Mouse (Mus musculus) kidney, adult 2 months (tissue): ENCODE results near the gene Nlgn1. TPM values are rescaled to one million over a fixed set of nuclear protein-coding genes. Genes with fewer than 3 reads are reported as not detected.

ENCODE experiments used
- DNase-seq: peaks from one replicate; pipeline ENCODE4 v3.0.0; 2021
- H3K27ac ChIP-seq: fragments of 200-500 bp; 2 replicates; pipeline ENCODE4 v1.5.1; 2012; ENCODE audit warnings: low read depth, low read length, control low read depth, inconsistent platforms; ENCODE audit not compliant: insufficient read depth
- H3K27me3 ChIP-seq: fragments of 200-500 bp; replicated peaks from 2 replicates; pipeline ENCODE4 v1.6.1; 2012; ENCODE audit warnings: mild to moderate bottlenecking, moderate library complexity, low read length, inconsistent platforms; ENCODE audit not compliant: control insufficient read depth, insufficient read depth
- H3K36me3 ChIP-seq: fragments of 200-500 bp; 2 replicates; pipeline ENCODE4 v1.6.1; 2012; ENCODE audit warnings: mild to moderate bottlenecking, moderate library complexity, low read length, inconsistent platforms; ENCODE audit not compliant: control insufficient read depth, insufficient read depth
- H3K4me1 ChIP-seq: fragments of 200-500 bp; 2 replicates; pipeline ENCODE4 v1.6.1; 2011; ENCODE audit warnings: low read length; ENCODE audit not compliant: control insufficient read depth, insufficient read depth
- H3K4me3 ChIP-seq: fragments of 200-500 bp; 2 replicates; pipeline ENCODE4 v1.5.1; 2011; ENCODE audit warnings: mild to moderate bottlenecking, low read depth, low read length, control low read depth; ENCODE audit not compliant: insufficient read depth
- CTCF ChIP-seq: fragments of 200-500 bp; conservative IDR thresholded peaks from 2 replicates; pipeline ENCODE4 v1.5.1; 2011; ENCODE audit warnings: low read depth, mild to moderate bottlenecking, control low read depth, low read length, moderate library complexity, mixed read lengths; ENCODE audit not compliant: insufficient read depth, insufficient read length
- POLR2A ChIP-seq: fragments of 200-500 bp; IDR thresholded peaks from one replicate; pipeline ENCODE4 v1.6.1; 2011; ENCODE audit warnings: low read depth, low read length, control low read depth
- WGBS: fragments of 180-500 bp; shearing (Covaris S2); methylation state at CpG from one replicate; pipeline ENCODE4 v1.1.7; 2018; 5-methylcytosine and 5-hydroxymethylcytosine counted together
- polyA plus RNA-seq: library from polyadenylated mRNA; depleted of rRNA; stranded (reverse); fragments of >200 nt; gene quantifications from 2 replicates; pipeline ENCODE4 v1.2.3, GENCODE M21; 2012

The Nlgn1 gene
- polyA plus RNA-seq, 1 experiment = 0.08 TPM

DNA sequence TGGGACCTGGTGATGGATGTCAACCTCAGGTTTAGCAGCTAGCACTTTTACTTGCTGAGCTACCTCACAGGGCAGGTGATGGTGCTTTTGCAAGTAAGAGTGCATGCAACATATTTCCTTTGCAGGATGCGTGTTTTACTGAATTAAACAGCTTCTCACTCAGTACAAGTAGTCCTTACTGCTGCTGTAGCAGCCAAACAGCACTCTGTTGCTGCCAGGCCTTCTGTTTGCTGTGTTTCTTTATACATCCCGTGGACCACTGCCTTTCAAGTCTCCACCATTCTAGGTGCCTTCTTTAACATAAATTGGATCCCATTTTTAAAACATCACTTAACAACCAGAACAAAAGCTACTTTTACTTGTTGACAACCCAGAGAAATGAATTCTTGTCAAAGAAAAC lies 502.0 kb downstream of the Nlgn1 start:
- DNase-seq = no peak
- Histone ChIP-seq H3K36me3 (no peaks in the 10 kb centered on the region), H3K27me3 (no peaks in the 10 kb centered on the region), H3K4me3 (no peak overlapping the region), H3K4me1 (no peaks in the 10 kb centered on the region), H3K27ac (no peak overlapping the region)
- TF ChIP-seq POLR2A (no peak), CTCF (no peak)
- WGBS = 81% methylated on average over 2 of the region's 2 CpGs

- TF ChIP-seq CTCF = no peak
- 93% methylated on average over 3 of the region's 3 CpGs for WGBS
Measured at GRCm38 (mm10) chr3:25813368-25813767, 518.9 kb downstream of the Nlgn1 start.

DNA sequence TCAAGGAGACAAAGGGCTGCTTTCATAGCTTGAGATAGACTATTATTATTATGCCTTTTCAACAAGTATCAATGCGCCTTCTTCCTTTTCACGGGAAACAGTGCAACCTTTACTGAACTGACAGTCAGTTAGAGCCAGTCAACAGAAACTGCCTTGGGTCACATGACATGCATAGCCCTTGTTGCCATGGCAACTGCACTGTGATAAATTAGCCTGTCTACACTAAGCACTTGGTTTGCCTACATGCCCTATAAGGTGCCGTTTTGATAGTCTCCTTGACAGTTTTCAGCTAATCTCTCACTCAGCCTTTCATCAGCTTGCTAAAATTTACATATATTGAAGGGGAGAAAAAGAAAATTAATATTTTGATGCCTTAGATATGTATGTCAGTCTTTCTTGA lies 524.7 kb downstream of the Nlgn1 start:
- H3K27me3 ChIP-seq = no peaks in the 10 kb centered on the region
- no peak overlapping the region for H3K27ac ChIP-seq
- TF ChIP-seq POLR2A (no peak), CTCF (no peak)
- WGBS = 43% methylated on average over 3 of the region's 3 CpGs
- H3K36me3 ChIP-seq = no peaks in the 10 kb centered on the region
- no peak overlapping the region for H3K4me3 ChIP-seq
- no peak for DNase-seq
- no peaks in the 10 kb centered on the region for H3K4me1 ChIP-seq

More at GRCm38 (mm10) chr3:25813368-25813767, 518.9 kb downstream of the Nlgn1 start:
- no peaks in the 10 kb centered on the region for H3K27me3 ChIP-seq
- no peak overlapping the region for H3K4me3 ChIP-seq
- H3K27ac ChIP-seq = no peak overlapping the region
- DNase-seq = no peak
- H3K36me3 ChIP-seq = no peaks in the 10 kb centered on the region
- no peaks in the 10 kb centered on the region for H3K4me1 ChIP-seq

GRCm38 (mm10) chr3:25781651-25782050 lies 550.6 kb downstream of the Nlgn1 start:
- Histone ChIP-seq H3K27me3 (no peaks in the 10 kb centered on the region), H3K4me3 (no peak overlapping the region), H3K4me1 (no peaks in the 10 kb centered on the region), H3K27ac (no peak overlapping the region), H3K36me3 (no peaks in the 10 kb centered on the region)
- 82% methylated on average over 2 of the region's 2 CpGs for WGBS
- DNase-seq = no peak
- no peak for TF ChIP-seq CTCF
- no peak for TF ChIP-seq POLR2A

DNA sequence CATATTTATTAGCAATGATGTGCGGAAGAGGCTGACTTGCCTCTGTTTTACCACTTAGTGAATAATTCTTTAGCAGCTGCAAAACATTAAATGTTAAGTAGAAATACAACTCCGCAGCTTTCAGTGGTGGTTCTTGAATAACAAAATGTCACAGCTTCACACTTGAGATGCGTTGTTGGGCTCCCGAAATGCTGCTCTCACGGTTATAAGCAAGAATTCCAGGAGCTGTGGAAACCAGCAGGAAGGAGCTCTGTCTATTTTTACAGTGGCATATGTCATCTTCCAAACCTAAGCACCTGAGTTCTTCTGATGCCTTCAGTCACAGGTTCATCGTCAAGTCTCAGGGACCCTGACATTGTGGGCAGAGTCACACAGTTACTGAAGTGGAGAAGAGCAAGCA lies 556.8 kb downstream of the Nlgn1 start:
- no peaks in the 10 kb centered on the region for H3K36me3 ChIP-seq
- no peak for DNase-seq
- H3K4me1 ChIP-seq = no peaks in the 10 kb centered on the region
- H3K4me3 ChIP-seq = no peak overlapping the region
- no peak for TF ChIP-seq CTCF
- no peak for TF ChIP-seq POLR2A
- H3K27me3 ChIP-seq = no peaks in the 10 kb centered on the region
- no peak overlapping the region for H3K27ac ChIP-seq
- 63% methylated on average over 6 of the region's 6 CpGs for WGBS

GRCm38 (mm10) chr3:25773908-25774307 lies 558.4 kb downstream of the Nlgn1 start:
- TF ChIP-seq POLR2A (no peak), CTCF (no peak)
- DNase-seq = no peak
- no peaks in the 10 kb centered on the region for H3K36me3 ChIP-seq
- no peaks in the 10 kb centered on the region for H3K27me3 ChIP-seq
- no peaks in the 10 kb centered on the region for H3K4me1 ChIP-seq
- WGBS = 82% methylated on average over 4 of the region's 4 CpGs
- H3K4me3 ChIP-seq = no peak overlapping the region
- H3K27ac ChIP-seq = no peak overlapping the region

DNA sequence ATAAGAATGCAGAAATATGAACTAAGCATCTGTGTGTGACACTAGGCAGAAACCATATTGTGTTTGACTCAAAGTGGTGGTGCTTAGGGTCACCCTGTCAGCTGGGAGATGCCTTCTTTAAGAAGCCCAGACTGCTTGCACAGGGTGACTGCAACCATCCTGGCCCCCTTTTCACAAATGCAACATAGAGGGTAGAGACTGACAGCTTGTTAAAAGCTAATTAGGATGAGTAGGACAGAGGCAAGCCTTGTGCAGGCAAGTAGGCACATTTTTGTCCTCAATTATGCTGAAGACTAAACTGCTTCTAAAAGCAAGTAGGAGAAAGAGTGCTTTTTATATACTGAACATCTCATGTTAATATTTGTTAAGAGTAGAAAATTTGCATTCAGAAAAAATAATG lies 558.8 kb downstream of the Nlgn1 start:
- Histone ChIP-seq H3K4me1 (no peaks in the 10 kb centered on the region), H3K4me3 (no peak overlapping the region), H3K36me3 (no peaks in the 10 kb centered on the region), H3K27ac (no peak overlapping the region), H3K27me3 (no peaks in the 10 kb centered on the region)
- no peak for DNase-seq
- TF ChIP-seq POLR2A = no peak

- 87% methylated on average over 4 of the region's 4 CpGs for WGBS
- no peak for DNase-seq
Measured at GRCm38 (mm10) chr3:25763689-25764088, 568.6 kb downstream of the Nlgn1 start.

More at GRCm38 (mm10) chr3:25763689-25764088, 568.6 kb downstream of the Nlgn1 start:
- H3K4me1 ChIP-seq = no peaks in the 10 kb centered on the region
- H3K4me3 ChIP-seq = no peak overlapping the region
- TF ChIP-seq CTCF = no peak
- TF ChIP-seq POLR2A = no peak
- H3K36me3 ChIP-seq = no peaks in the 10 kb centered on the region
- no peaks in the 10 kb centered on the region for H3K27me3 ChIP-seq
- H3K27ac ChIP-seq = no peak overlapping the region
